Mouse (Mus musculus) ES-E14 (cell line): Measurements from ENCODE around the gene R3hcc1l. TPM values are rescaled to one million over a fixed set of nuclear protein-coding genes. Genes with fewer than 3 reads are reported as not detected.
A peak's percentile ranks its signal among the peaks of the same experiment; 100 is the strongest.

ENCODE experiments used
- DNase-seq: peaks from one replicate; pipeline ENCODE4 v3.0.0-alpha.2; 2013; ENCODE audit warnings: low read depth, low spot score
- H3K27ac ChIP-seq: 2 replicates; pipeline ENCODE4 v1.5.1; 2012; ENCODE audit warnings: low read depth, mild to moderate bottlenecking, low read length, moderate library complexity, mixed read lengths; ENCODE audit not compliant: poor library complexity, insufficient read depth, severe bottlenecking
- H3K36me3 ChIP-seq: 2 replicates; pipeline ENCODE4 v1.6.1; 2012; ENCODE audit warnings: mild to moderate bottlenecking, low read length, moderate library complexity, mixed read lengths; ENCODE audit not compliant: control insufficient read depth, poor library complexity, insufficient read depth, severe bottlenecking
- H3K4me1 ChIP-seq, 2 experiments: fragments of 150-350 bp in 1 of 2; sonication (generic) in 1 of 2; 2 replicates each; pipeline ENCODE4 v1.6.1; 2012; ENCODE audit warnings: low read length in 2 of 2, mild to moderate bottlenecking in 1 of 2, mixed read lengths in 1 of 2; ENCODE audit not compliant: control insufficient read depth in 2 of 2, insufficient read depth in 2 of 2, poor library complexity in 1 of 2
- H3K4me3 ChIP-seq, 2 experiments: fragments of 150-350 bp in 1 of 2; sonication (generic) in 1 of 2; 2 replicates each; pipeline ENCODE4 v1.5.1; 2012; ENCODE audit warnings: low read length in 2 of 2, low read depth in 1 of 2, mild to moderate bottlenecking in 1 of 2, mixed read lengths in 1 of 2; ENCODE audit not compliant: insufficient read depth in 1 of 2, poor library complexity in 1 of 2, severe bottlenecking in 1 of 2
- H3K9ac ChIP-seq: 2 replicates; pipeline ENCODE4 v1.6.1; 2012; ENCODE audit warnings: low read depth, mild to moderate bottlenecking, low read length, mixed read lengths; ENCODE audit not compliant: poor library complexity, insufficient read depth, severe bottlenecking
- H3K9me3 ChIP-seq: fragments of 150-350 bp; sonication (generic); 2 replicates; pipeline ENCODE4 v1.6.1; 2012; ENCODE audit warnings: low read depth, mild to moderate bottlenecking, low read length; ENCODE audit not compliant: control insufficient read depth, insufficient read depth
- CHD2 ChIP-seq: IDR thresholded peaks from 2 replicates; pipeline ENCODE4 v1.6.1; 2014; ENCODE audit warnings: mild to moderate bottlenecking, low read depth, low read length, inconsistent platforms
- HCFC1 ChIP-seq: IDR thresholded peaks from 2 replicates; pipeline ENCODE4 v1.6.1; 2012; ENCODE audit warnings: low read length, inconsistent platforms, borderline replicate concordance; ENCODE audit not compliant: insufficient read depth
- MAFK ChIP-seq: IDR thresholded peaks from 2 replicates; pipeline ENCODE4 v1.6.1; 2014; ENCODE audit warnings: mild to moderate bottlenecking, low read depth, low read length, inconsistent platforms; ENCODE audit not compliant: insufficient read depth
- ZC3H11A ChIP-seq: IDR thresholded peaks from 2 replicates; pipeline ENCODE4 v1.6.1; 2012; ENCODE audit warnings: low read depth, mild to moderate bottlenecking, inconsistent platforms, low read length, borderline replicate concordance
- ZNF384 ChIP-seq: IDR thresholded peaks from 2 replicates; pipeline ENCODE4 v1.6.1; 2012; ENCODE audit warnings: low read depth, low read length, inconsistent platforms
- in situ Hi-C, 2 experiments: fragments of 600-800 bp; cut with MboI; formaldehyde crosslinking; loops; one replicate each; pipeline ENCODE4 v1.15.1; 2025; ENCODE audit warnings: low sequenced_read_pairs in 2 of 2, inconsistent platforms in 1 of 2; ENCODE audit not compliant: unreplicated experiment in 2 of 2
- total RNA-seq: library from RNA; depleted of rRNA; stranded (reverse); fragments of 300-350 nt; gene quantifications from 2 replicates; pipeline ENCODE4 v1.2.3, GENCODE M21; 2012

Gene R3hcc1l
- total RNA-seq, 1 experiment, result 8.0 TPM

- H3K4me1 ChIP-seq, result peaks cover 0 to 3% of the 10 kb centered on the region in 2 experiments; a peak in 2 of 4 replicates
- in situ Hi-C loops, result no loop called here
- peak overlapping the region; percentile 86 to 88; a peak in 2 of 4 replicates for H3K4me3 ChIP-seq
- H3K36me3 ChIP-seq, result no peaks in the 10 kb centered on the region
- H3K9ac ChIP-seq, result no peak overlapping the region
- H3K9me3 ChIP-seq, result no peaks in the 10 kb centered on the region
- DNase-seq, result no peak
- H3K27ac ChIP-seq, result no peak overlapping the region
- TF ChIP-seq CHD2 (no peak), HCFC1 (no peak), ZNF384 (no peak), MAFK (no peak), ZC3H11A (no peak)
These were observed 1.2 kb downstream of the R3hcc1l start for GRCm38 (mm10) chr19:42519760-42520159.

DNA sequence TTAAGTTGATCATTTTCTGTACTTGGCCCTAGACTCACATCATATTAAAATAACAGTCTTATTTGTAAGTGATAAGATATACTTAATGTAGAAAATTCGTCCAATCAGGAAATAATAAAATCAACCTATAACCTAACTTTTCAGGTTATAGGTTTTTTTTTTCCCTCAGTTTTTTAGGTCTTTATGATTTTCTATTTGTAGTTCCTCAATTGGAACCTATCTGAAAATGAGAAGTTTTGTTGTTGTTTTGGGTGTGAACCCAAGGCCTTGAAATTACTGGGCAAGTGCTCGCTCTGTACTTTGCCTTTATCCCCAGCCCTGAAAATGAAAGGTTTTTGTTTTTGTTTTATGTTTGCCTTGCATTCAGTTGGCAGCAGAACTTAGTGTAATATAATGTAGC is 6.1 kb downstream of the R3hcc1l start:
- DNase-seq, result no peak
- TF ChIP-seq ZC3H11A (no peak), CHD2 (no peak), HCFC1 (no peak), MAFK (no peak), ZNF384 (no peak)
- H3K36me3 ChIP-seq, result no peaks in the 10 kb centered on the region
- no peaks in the 10 kb centered on the region for H3K9me3 ChIP-seq
- H3K4me1 ChIP-seq, result peaks cover 0 to 1% of the 10 kb centered on the region in 2 experiments; a peak in 2 of 4 replicates
- H3K4me3 ChIP-seq, result no peak overlapping the region
- in situ Hi-C loops, result no loop called here
- no peak overlapping the region for H3K9ac ChIP-seq
- H3K27ac ChIP-seq, result no peak overlapping the region

GRCm38 (mm10) chr19:42529992-42530437 is 11.5 kb downstream of the R3hcc1l start:
- DNase-seq, result no peak
- no peaks in the 10 kb centered on the region for H3K9me3 ChIP-seq
- in situ Hi-C loops, result no loop called here

GRCm38 (mm10) chr19:42534427-42534826 is 15.9 kb downstream of the R3hcc1l start:
- Histone ChIP-seq H3K4me3 (no peak overlapping the region), H3K36me3 (no peaks in the 10 kb centered on the region), H3K27ac (no peak overlapping the region), H3K9me3 (no peaks in the 10 kb centered on the region), H3K9ac (no peak overlapping the region), H3K4me1 (no peaks in the 10 kb centered on the region)
- DNase-seq, result no peak
- in situ Hi-C loops, result no loop called here
- TF ChIP-seq HCFC1 (no peak), CHD2 (no peak), MAFK (no peak), ZNF384 (no peak), ZC3H11A (no peak)

More at GRCm38 (mm10) chr19:42529992-42530437, 11.5 kb downstream of the R3hcc1l start:
- Histone ChIP-seq H3K27ac (no peak overlapping the region), H3K9ac (no peak overlapping the region), H3K4me3 (no peak overlapping the region), H3K4me1 (no peaks in the 10 kb centered on the region), H3K36me3 (no peaks in the 10 kb centered on the region)
- TF ChIP-seq ZC3H11A (no peak), HCFC1 (no peak), CHD2 (no peak), ZNF384 (no peak), MAFK (no peak)

GRCm38 (mm10) chr19:42537600-42537999 is 19.0 kb downstream of the R3hcc1l start:
- no peaks in the 10 kb centered on the region for H3K4me1 ChIP-seq
- no peak overlapping the region for H3K4me3 ChIP-seq
- no peak overlapping the region for H3K9ac ChIP-seq
- no peaks in the 10 kb centered on the region for H3K9me3 ChIP-seq
- no peaks in the 10 kb centered on the region for H3K36me3 ChIP-seq
- no peak for DNase-seq
- H3K27ac ChIP-seq, result no peak overlapping the region
- no peak for TF ChIP-seq ZC3H11A
- in situ Hi-C loops, result no loop called here
